Mouse (Mus musculus): ENCODE measurements at regions not wholly inside any gene's neighbourhood (a gene's known extent, or its start where the extent isn't known, plus 50 kb on each side); places are given as distances from the start of the nearest gene placed in this dataset.
A peak's percentile ranks its signal among the peaks of the same experiment; 100 is the strongest.
"Not testable (repeated sequence)": the region's sequence is repeated elsewhere in the genome, so short reads cannot be mapped to it uniquely, and the experiment has no call there.

GRCm38 (mm10) chr4:131450296-131450695 is 387.8 kb downstream of the Ptpru start:
- H3K36me3 ChIP-seq; H3K9ac ChIP-seq (replicated peaks); H3K9me3 ChIP-seq; ATAC-seq (ENCODE audit: insufficient number of reproducible peaks, insufficient read depth, low FRiP score, low TSS enrichment, low read depth); H3K4me1 ChIP-seq (replicated peaks); H3K4me2 ChIP-seq; H3K27ac ChIP-seq; H3K27me3 ChIP-seq; H3K4me3 ChIP-seq (replicated peaks): not testable (repeated sequence)
- WGBS = 64% methylated on average over 1 of the region's 1 CpGs

- H3K4me3 ChIP-seq (replicated peaks) = no peak overlapping the region
- 14% methylated on average over 7 of the region's 7 CpGs for WGBS
- peaks cover 17% of the 10 kb centered on the region for H3K4me1 ChIP-seq (replicated peaks)
- no peak overlapping the region for H3K4me2 ChIP-seq
- no peak overlapping the region for H3K27ac ChIP-seq
- no peaks in the 10 kb centered on the region for H3K9me3 ChIP-seq
- ATAC-seq (ENCODE audit: insufficient number of reproducible peaks, insufficient read depth, low FRiP score, low TSS enrichment, low read depth) = no peak
- peaks cover 6% of the 10 kb centered on the region; the same call in 1 of the 2 replicates for H3K27me3 ChIP-seq
- no peaks in the 10 kb centered on the region for H3K36me3 ChIP-seq
- 0 out of 2 replicates have a peak overlapping the region, but pooled peaks have one; percentile 12 for H3K9ac ChIP-seq (replicated peaks)
These were observed 380.5 kb downstream of the Ptpru start for GRCm38 (mm10) chr4:131457551-131457950.

GRCm38 (mm10) chr4:131459746-131460145 is 378.3 kb downstream of the Ptpru start:
- H3K4me3 ChIP-seq (replicated peaks) = no peak overlapping the region
- WGBS = 83% methylated on average over 5 of the region's 5 CpGs
- H3K27ac ChIP-seq = no peak overlapping the region
- H3K4me1 ChIP-seq (replicated peaks) = peaks cover 17% of the 10 kb centered on the region
- no peak overlapping the region for H3K4me2 ChIP-seq
- no peaks in the 10 kb centered on the region for H3K36me3 ChIP-seq
- H3K9me3 ChIP-seq = peaks cover 7% of the 10 kb centered on the region; the same call in 1 of the 2 replicates
- no peak overlapping the region for H3K9ac ChIP-seq (replicated peaks)
- ATAC-seq (ENCODE audit: insufficient number of reproducible peaks, insufficient read depth, low FRiP score, low TSS enrichment, low read depth) = no peak
- peaks cover 6% of the 10 kb centered on the region; the same call in 1 of the 2 replicates for H3K27me3 ChIP-seq

GRCm38 (mm10) chr4:131461312-131461711 is 376.8 kb downstream of the Ptpru start:
- Histone ChIP-seq H3K4me3 (replicated peaks) (no peak overlapping the region), H3K4me2 (no peak overlapping the region), H3K27ac (no peak overlapping the region), H3K27me3 (peaks cover 6% of the 10 kb centered on the region; the same call in 1 of the 2 replicates), H3K36me3 (no peaks in the 10 kb centered on the region), H3K9me3 (peaks cover 17% of the 10 kb centered on the region), H3K9ac (replicated peaks) (no peak overlapping the region), H3K4me1 (replicated peaks) (peaks cover 17% of the 10 kb centered on the region)
- 42% methylated on average over 4 of the region's 4 CpGs for WGBS
- ATAC-seq (ENCODE audit: insufficient number of reproducible peaks, insufficient read depth, low FRiP score, low TSS enrichment, low read depth) = no peak

- ATAC-seq (ENCODE audit: insufficient number of reproducible peaks, insufficient read depth, low FRiP score, low TSS enrichment, low read depth) = no peak
- Histone ChIP-seq H3K27ac (no peak overlapping the region), H3K4me3 (replicated peaks) (no peak overlapping the region), H3K9me3 (peaks cover 19% of the 10 kb centered on the region), H3K27me3 (peaks cover 6% of the 10 kb centered on the region; the same call in 1 of the 2 replicates), H3K4me2 (no peak overlapping the region), H3K9ac (replicated peaks) (no peak overlapping the region), H3K36me3 (no peaks in the 10 kb centered on the region), H3K4me1 (replicated peaks) (peaks cover 17% of the 10 kb centered on the region; the same call in 1 of the 2 replicates)
- WGBS = 38% methylated on average over 7 of the region's 7 CpGs
These were observed 376.4 kb downstream of the Ptpru start for GRCm38 (mm10) chr4:131461728-131462127.

- 27% methylated on average over 6 of the region's 6 CpGs for WGBS
- H3K4me2 ChIP-seq = no peak overlapping the region
- 0 out of 2 replicates have a peak, but pooled peaks cover 4% of the 10 kb centered on the region for H3K9me3 ChIP-seq
- H3K36me3 ChIP-seq = no peaks in the 10 kb centered on the region
- ATAC-seq (ENCODE audit: insufficient number of reproducible peaks, insufficient read depth, low FRiP score, low TSS enrichment, low read depth) = 0 out of 2 replicates have a peak, but pooled peaks have one; percentile 47
- H3K27me3 ChIP-seq = 0 out of 2 replicates have a peak, but pooled peaks cover 5% of the 10 kb centered on the region
- peaks cover 29% of the 10 kb centered on the region for H3K4me1 ChIP-seq (replicated peaks)
- H3K4me3 ChIP-seq (replicated peaks) = no peak overlapping the region
- H3K27ac ChIP-seq = no peak overlapping the region
- no peak overlapping the region for H3K9ac ChIP-seq (replicated peaks)
These were observed 363.1 kb downstream of the Ptpru start for GRCm38 (mm10) chr4:131475023-131475422.

- 41% methylated on average over 9 of the region's 9 CpGs for WGBS
- H3K27me3 ChIP-seq = 0 out of 2 replicates have a peak, but pooled peaks cover 7% of the 10 kb centered on the region
- H3K4me3 ChIP-seq (replicated peaks) = no peak overlapping the region
- 0 out of 2 replicates have a peak, but pooled peaks cover under 1% of the 10 kb centered on the region for H3K9me3 ChIP-seq
- peaks cover 56% of the 10 kb centered on the region for H3K4me1 ChIP-seq (replicated peaks)
- no peak overlapping the region for H3K27ac ChIP-seq
- no peaks in the 10 kb centered on the region for H3K36me3 ChIP-seq
- no peak overlapping the region for H3K9ac ChIP-seq (replicated peaks)
- no peak overlapping the region for H3K4me2 ChIP-seq
- no peak for ATAC-seq (ENCODE audit: insufficient number of reproducible peaks, insufficient read depth, low FRiP score, low TSS enrichment, low read depth)
These were observed 359.2 kb downstream of the Ptpru start for GRCm38 (mm10) chr4:131478923-131479322.

GRCm38 (mm10) chr4:131483958-131484605 is 354.0 kb downstream of the Ptpru start:
- Histone ChIP-seq H3K36me3 (no peaks in the 10 kb centered on the region), H3K4me1 (replicated peaks) (peaks cover 86% of the 10 kb centered on the region), H3K27me3 (peaks cover 5% of the 10 kb centered on the region; the same call in 1 of the 2 replicates), H3K4me3 (replicated peaks) (no peak overlapping the region), H3K9me3 (no peaks in the 10 kb centered on the region), H3K9ac (replicated peaks) (no peak overlapping the region), H3K27ac (peak overlapping the region; percentile 96), H3K4me2 (peak overlapping the region; percentile 44; the same call in 1 of the 2 replicates)
- peak; percentile 43; the same call in 1 of the 2 replicates for ATAC-seq (ENCODE audit: insufficient number of reproducible peaks, insufficient read depth, low FRiP score, low TSS enrichment, low read depth)
- 30% methylated on average over 15 of the region's 15 CpGs for WGBS

GRCm38 (mm10) chr4:131484607-131485111 is 353.4 kb downstream of the Ptpru start:
- Histone ChIP-seq H3K4me1 (replicated peaks) (peaks cover 87% of the 10 kb centered on the region), H3K9me3 (no peaks in the 10 kb centered on the region), H3K36me3 (no peaks in the 10 kb centered on the region), H3K27ac (peak overlapping the region; percentile 96), H3K27me3 (peaks cover 5% of the 10 kb centered on the region; the same call in 1 of the 2 replicates), H3K4me3 (replicated peaks) (no peak overlapping the region), H3K9ac (replicated peaks) (no peak overlapping the region), H3K4me2 (peak overlapping the region; percentile 44)
- ATAC-seq (ENCODE audit: insufficient number of reproducible peaks, insufficient read depth, low FRiP score, low TSS enrichment, low read depth) = peak; percentile 86
- WGBS = 7% methylated on average over 14 of the region's 14 CpGs

- no peaks in the 10 kb centered on the region for H3K9me3 ChIP-seq
- 36% methylated on average over 13 of the region's 13 CpGs for whole genome bisulfite sequencing
- no peak overlapping the region for H3K9ac ChIP-seq (replicated peaks)
- H3K36me3 ChIP-seq = no peaks in the 10 kb centered on the region
- H3K4me3 ChIP-seq (replicated peaks) = no peak overlapping the region
- H3K27ac ChIP-seq = peak overlapping the region; percentile 96
- H3K4me2 ChIP-seq = peak overlapping the region; percentile 44
- peaks cover 10% of the 10 kb centered on the region; the same call in 1 of the 2 replicates for H3K27me3 ChIP-seq
- peaks cover 84% of the 10 kb centered on the region for H3K4me1 ChIP-seq (replicated peaks)
- ATAC-seq (ENCODE audit: insufficient number of reproducible peaks, insufficient read depth, low FRiP score, low TSS enrichment, low read depth) = no peak
These were observed 352.8 kb downstream of the Ptpru start for GRCm38 (mm10) chr4:131485126-131485825.

- Histone ChIP-seq H3K4me3 (replicated peaks) (no peak overlapping the region), H3K4me1 (replicated peaks) (peaks cover 79% of the 10 kb centered on the region), H3K27ac (peak overlapping the region; percentile 41), H3K27me3 (peaks cover 7% of the 10 kb centered on the region), H3K9me3 (no peaks in the 10 kb centered on the region), H3K4me2 (no peak overlapping the region), H3K36me3 (no peaks in the 10 kb centered on the region), H3K9ac (replicated peaks) (no peak overlapping the region)
- 0 out of 2 replicates have a peak, but pooled peaks have one; percentile 22 for ATAC-seq (ENCODE audit: insufficient number of reproducible peaks, insufficient read depth, low FRiP score, low TSS enrichment, low read depth)
- WGBS = 5% methylated on average over 4 of the region's 4 CpGs
These were observed 351.3 kb downstream of the Ptpru start for GRCm38 (mm10) chr4:131486821-131487220.

All from limb, embryonic 12.5 days (tissue).